Mouse (Mus musculus) kidney, embryonic 16.5 days (tissue): Measurements from ENCODE around the gene Tinf2. TPM values are rescaled to one million over a fixed set of nuclear protein-coding genes. Genes with fewer than 3 reads are reported as not detected.

Experiments used
- polyA plus RNA-seq: library from polyadenylated mRNA; unstranded; fragments of >200 nt; fragmentation: Nextera tagmentation; extraction: Ambion mirVana; gene quantifications from 2 replicates; pipeline ENCODE4 v1.2.1, GENCODE M21; 2015

Tinf2 gene
- polyA plus RNA-seq, 1 experiment from 2014 or later = 43.9 TPM

Other genes with a start within 250 kb of the Tinf2 start
- 147 and 157 TPM in 2 replicates for gene Dhrs4, start 203.1 kb downstream of the Tinf2 start, polyA plus RNA-seq
- 2.5 and 3.0 TPM in 2 replicates for gene Carmil3, start 191.2 kb downstream of the Tinf2 start, polyA plus RNA-seq
- gene Cpne6, start 171.4 kb downstream of the Tinf2 start, polyA plus RNA-seq = 0.21 and 0.46 TPM in 2 replicates
- not detected in 2 replicates for gene Nrl, start 156.8 kb downstream of the Tinf2 start, polyA plus RNA-seq
- gene Pck2, start 141.6 kb downstream of the Tinf2 start, polyA plus RNA-seq = 64.2 and 66.0 TPM in 2 replicates
- 117 TPM in 2 replicates for gene Dcaf11, start 121.8 kb downstream of the Tinf2 start, polyA plus RNA-seq
- gene A730061H03Rik, start 121.4 kb downstream of the Tinf2 start, polyA plus RNA-seq = 1.2 and 1.6 TPM in 2 replicates
- gene Fitm1, start 106.2 kb downstream of the Tinf2 start, polyA plus RNA-seq = 4.5 and 4.6 TPM in 2 replicates
- gene Psme1, start 103.7 kb downstream of the Tinf2 start, polyA plus RNA-seq = 156 and 168 TPM in 2 replicates
- 9.3 and 9.5 TPM in 2 replicates for gene Emc9, start 96.5 kb downstream of the Tinf2 start, polyA plus RNA-seq
- gene Psme2, start 90.7 kb downstream of the Tinf2 start, polyA plus RNA-seq = 207 and 226 TPM in 2 replicates
- gene Rnf31, start 90.1 kb downstream of the Tinf2 start, polyA plus RNA-seq = 21.3 and 26.2 TPM in 2 replicates
- gene Irf9, start 78.2 kb downstream of the Tinf2 start, polyA plus RNA-seq = 16.8 and 17.7 TPM in 2 replicates
- gene Rec8, start 63.8 kb downstream of the Tinf2 start, polyA plus RNA-seq = 23.0 and 24.2 TPM in 2 replicates
- 120 and 130 TPM in 2 replicates for gene Ipo4, start 45.9 kb downstream of the Tinf2 start, polyA plus RNA-seq
- 1.5 and 1.6 TPM in 2 replicates for gene Gm49378, start 43.9 kb downstream of the Tinf2 start, polyA plus RNA-seq
- gene Tm9sf1, start 38.0 kb downstream of the Tinf2 start, polyA plus RNA-seq = 137 and 139 TPM in 2 replicates
- gene Tssk4, start 31.6 kb downstream of the Tinf2 start, polyA plus RNA-seq = 1.1 and 1.3 TPM in 2 replicates
- 59.8 and 61.0 TPM in 2 replicates for gene Mdp1, start 21.3 kb downstream of the Tinf2 start, polyA plus RNA-seq
- gene Gmpr2, start 9.9 kb downstream of the Tinf2 start, polyA plus RNA-seq = 74.1 and 74.2 TPM in 2 replicates
- 514 and 521 TPM in 2 replicates for gene Nedd8, start 9.7 kb downstream of the Tinf2 start, polyA plus RNA-seq
- 2.9 and 3.0 TPM in 2 replicates for gene Tgm1, start 32.1 kb upstream of the Tinf2 start, polyA plus RNA-seq
- gene Rabggta, start 40.4 kb upstream of the Tinf2 start, polyA plus RNA-seq = 43.3 and 46.2 TPM in 2 replicates
- gene Dhrs1, start 63.9 kb upstream of the Tinf2 start, polyA plus RNA-seq = 112 and 119 TPM in 2 replicates
- gene Nop9, start 63.9 kb upstream of the Tinf2 start, polyA plus RNA-seq = 40.6 and 41.9 TPM in 2 replicates
- gene Cideb, start 76.6 kb upstream of the Tinf2 start, polyA plus RNA-seq = 21.1 and 21.3 TPM in 2 replicates
- gene Ltb4r2, start 79.6 kb upstream of the Tinf2 start, polyA plus RNA-seq = 0.41 and 0.45 TPM in 2 replicates
- 0.54 and 0.92 TPM in 2 replicates for gene Ltb4r1, start 84.1 kb upstream of the Tinf2 start, polyA plus RNA-seq
- 16.7 and 19.7 TPM in 2 replicates for gene Adcy4, start 102.3 kb upstream of the Tinf2 start, polyA plus RNA-seq
- 39.3 and 43.4 TPM in 2 replicates for gene Ripk3, start 107.0 kb upstream of the Tinf2 start, polyA plus RNA-seq
- 38.2 and 38.7 TPM in 2 replicates for gene Nfatc4, start 141.3 kb upstream of the Tinf2 start, polyA plus RNA-seq
- 22.5 and 25.1 TPM in 2 replicates for gene Nynrin, start 172.2 kb upstream of the Tinf2 start, polyA plus RNA-seq
- 0.42 and 0.74 TPM in 2 replicates for gene Cbln3, start 202.6 kb upstream of the Tinf2 start, polyA plus RNA-seq
- 18.7 and 19.3 TPM in 2 replicates for gene Khnyn, start 203.1 kb upstream of the Tinf2 start, polyA plus RNA-seq
- gene Sdr39u1, start 218.5 kb upstream of the Tinf2 start, polyA plus RNA-seq = 71.1 and 75.8 TPM in 2 replicates